Mouse (Mus musculus) kidney, postnatal 0 days (tissue): Measurements from ENCODE around the gene Gm3045. TPM values are rescaled to one million over a fixed set of nuclear protein-coding genes. Genes with fewer than 3 reads are reported as not detected.

Experiments used
- ATAC-seq: fragments of 200-750 bp; cut with Nextera tagmentation; replicated peaks from 2 replicates; pipeline ENCODE4 v1.8.0; 2017; ENCODE audit warnings: low read depth, moderate number of reproducible peaks, moderate TSS enrichment, moderate library complexity; ENCODE audit not compliant: low FRiP score
- DNase-seq: peaks from one replicate; pipeline ENCODE4 v3.0.0-alpha.2; 2016; ENCODE audit warnings: low spot score
- H3K27ac ChIP-seq: fragments of 300-500 bp; sonication (generic); 2 replicates; pipeline ENCODE4 v1.5.1; 2014; ENCODE audit warnings: mild to moderate bottlenecking
- H3K27me3 ChIP-seq: fragments of 300-500 bp; sonication (generic); 2 replicates; pipeline ENCODE4 v1.6.1; 2014; ENCODE audit warnings: low read length, mixed read lengths; ENCODE audit not compliant: insufficient read depth
- H3K36me3 ChIP-seq: fragments of 300-500 bp; sonication (generic); 2 replicates; pipeline ENCODE4 v1.6.1; 2014; ENCODE audit warnings: low read length, mixed read lengths; ENCODE audit not compliant: insufficient read depth
- H3K4me1 ChIP-seq: fragments of 300-500 bp; sonication (generic); replicated peaks from 2 replicates; pipeline ENCODE4 v1.6.1; 2014; ENCODE audit warnings: antibody characterized with exemption, low read length, mixed read lengths; ENCODE audit not compliant: insufficient read depth
- H3K4me2 ChIP-seq: fragments of 300-500 bp; sonication (generic); 2 replicates; pipeline ENCODE4 v1.6.1; 2014; ENCODE audit warnings: mild to moderate bottlenecking, low read length, moderate library complexity, mixed read lengths
- H3K4me3 ChIP-seq: fragments of 300-500 bp; sonication (generic); replicated peaks from 2 replicates; pipeline ENCODE4 v1.5.1; 2014; ENCODE audit warnings: low read depth, low read length
- H3K9ac ChIP-seq: fragments of 300-500 bp; sonication (generic); 2 replicates; pipeline ENCODE4 v1.6.1; 2014; ENCODE audit warnings: low read depth, low read length
- H3K9me3 ChIP-seq: fragments of 300-500 bp; sonication (generic); replicated peaks from 2 replicates; pipeline ENCODE4 v1.6.1; 2016; ENCODE audit warnings: low read length, inconsistent platforms, mixed read lengths
- CTCF ChIP-seq: IDR thresholded peaks from 2 replicates; pipeline ENCODE4 v1.5.1; 2016; ENCODE audit warnings: antibody characterized with exemption, low read depth, mild to moderate bottlenecking, moderate library complexity
- WGBS: fragments of 180-500 bp; shearing (Covaris S2); extraction: QIAGEN DNeasy Blood & Tissue Kit; methylation state at CpG from one replicate; pipeline ENCODE4 v1.1.7; 2014; 5-methylcytosine and 5-hydroxymethylcytosine counted together
- polyA plus RNA-seq: library from polyadenylated mRNA; unstranded; fragments of >200 nt; fragmentation: Nextera tagmentation; extraction: Ambion mirVana; gene quantifications from 2 replicates; pipeline ENCODE4 v1.2.1, GENCODE M21; 2015

Gene Gm3045
- polyA plus RNA-seq, 1 experiment from 2014 or later: not detected

GRCm38 (mm10) chr13:56419538-56419937, 6.9 kb upstream of the Gm3045 start:
- no peak for ATAC-seq
- WGBS: 77% methylated on average over 6 of the region's 6 CpGs
- no peak overlapping the region for H3K4me2 ChIP-seq
- no peaks in the 10 kb centered on the region for H3K4me1 ChIP-seq
- TF ChIP-seq CTCF: no peak
- no peak for DNase-seq
- H3K27me3 ChIP-seq: no peaks in the 10 kb centered on the region
- H3K9ac ChIP-seq: no peak overlapping the region
- H3K4me3 ChIP-seq: no peak overlapping the region
- no peak overlapping the region for H3K27ac ChIP-seq
- H3K36me3 ChIP-seq: no peaks in the 10 kb centered on the region
- no peaks in the 10 kb centered on the region for H3K9me3 ChIP-seq

DNA sequence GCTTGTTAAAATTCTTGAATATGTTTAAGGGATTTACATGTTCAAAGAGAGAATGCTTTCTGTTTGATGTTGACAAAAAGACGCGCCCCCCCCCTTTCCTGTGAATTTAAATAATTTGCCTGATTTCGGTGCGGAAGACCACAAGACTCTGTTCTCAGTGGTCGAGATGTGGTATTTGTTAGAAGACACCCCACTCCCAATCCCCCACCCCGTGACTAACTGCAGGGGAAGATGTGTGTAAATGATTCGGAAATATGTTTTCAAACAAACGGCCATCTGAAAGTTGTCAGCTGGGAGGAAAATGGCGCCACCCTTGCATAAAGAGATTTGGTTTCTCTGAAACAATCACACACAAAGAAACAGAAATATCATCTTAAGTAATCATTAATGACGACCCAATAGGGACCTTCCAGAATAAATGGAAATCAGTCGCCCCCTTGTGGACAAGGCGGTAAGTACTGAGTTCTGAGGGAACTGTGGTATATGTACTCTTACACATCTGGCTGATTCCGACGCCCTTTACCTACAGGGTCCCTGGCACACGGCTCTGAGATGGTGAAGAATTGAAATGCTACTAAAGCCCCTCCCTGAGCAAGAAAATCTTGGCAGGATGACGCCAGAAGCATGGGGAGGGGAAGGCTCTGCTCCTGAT, 4.2 kb upstream of the Gm3045 start:
- ATAC-seq (no peak), DNase-seq (peak; percentile 88)
- no peak overlapping the region for H3K27ac ChIP-seq
- 0 out of 2 replicates have a peak, but pooled peaks cover 2% of the 10 kb centered on the region for H3K27me3 ChIP-seq
- TF ChIP-seq CTCF: peak; percentile 84
- no peak overlapping the region for H3K9ac ChIP-seq
- H3K4me1 ChIP-seq: no peaks in the 10 kb centered on the region
- H3K36me3 ChIP-seq: no peaks in the 10 kb centered on the region
- H3K4me2 ChIP-seq: no peak overlapping the region
- H3K9me3 ChIP-seq: no peaks in the 10 kb centered on the region
- 23% methylated on average over 16 of the region's 16 CpGs for WGBS
- H3K4me3 ChIP-seq: no peak overlapping the region

GRCm38 (mm10) chr13:56425931-56426330, 463 bp upstream of the Gm3045 start:
- 83% methylated on average over 7 of the region's 7 CpGs for WGBS
- ATAC-seq: no peak

GRCm38 (mm10) chr13:56428724-56429500, 2.5 kb downstream of the Gm3045 start:
- Histone ChIP-seq H3K9ac (no peak overlapping the region), H3K4me1 (no peaks in the 10 kb centered on the region), H3K9me3 (no peaks in the 10 kb centered on the region), H3K4me3 (no peak overlapping the region), H3K4me2 (no peak overlapping the region), H3K27ac (no peak overlapping the region), H3K27me3 (0 out of 2 replicates have a peak, but pooled peaks cover 2% of the 10 kb centered on the region), H3K36me3 (no peaks in the 10 kb centered on the region)
- 29% methylated on average over 16 of the region's 16 CpGs for WGBS
- peak; percentile 85 for ATAC-seq
- TF ChIP-seq CTCF: peak; percentile 88
- DNase-seq: peak; percentile 78

More at GRCm38 (mm10) chr13:56425931-56426330, 463 bp upstream of the Gm3045 start:
- no peaks in the 10 kb centered on the region for H3K4me1 ChIP-seq
- no peak for TF ChIP-seq CTCF
- H3K9ac ChIP-seq: no peak overlapping the region
- no peak overlapping the region for H3K4me3 ChIP-seq
- H3K4me2 ChIP-seq: no peak overlapping the region
- H3K9me3 ChIP-seq: no peaks in the 10 kb centered on the region
- no peak for DNase-seq
- H3K36me3 ChIP-seq: no peaks in the 10 kb centered on the region
- no peak overlapping the region for H3K27ac ChIP-seq
- 0 out of 2 replicates have a peak, but pooled peaks cover 2% of the 10 kb centered on the region for H3K27me3 ChIP-seq

- Histone ChIP-seq H3K9ac (no peak overlapping the region), H3K4me1 (no peaks in the 10 kb centered on the region), H3K36me3 (no peaks in the 10 kb centered on the region), H3K4me3 (no peak overlapping the region), H3K27ac (no peak overlapping the region), H3K9me3 (no peaks in the 10 kb centered on the region), H3K27me3 (peaks cover 6% of the 10 kb centered on the region; the same call in 1 of the 2 replicates), H3K4me2 (no peak overlapping the region)
- no peak for DNase-seq
- TF ChIP-seq CTCF: no peak
- no peak for ATAC-seq
- WGBS: 89% methylated on average over 12 of the region's 12 CpGs
Measured at GRCm38 (mm10) chr13:56432496-56432895, 6.1 kb downstream of the Gm3045 start.

GRCm38 (mm10) chr13:56433466-56433865, 7.1 kb downstream of the Gm3045 start:
- WGBS: 16% methylated on average over 10 of the region's 10 CpGs
- Histone ChIP-seq H3K4me2 (no peak overlapping the region), H3K9me3 (no peaks in the 10 kb centered on the region), H3K9ac (no peak overlapping the region), H3K27me3 (peaks cover 14% of the 10 kb centered on the region), H3K36me3 (no peaks in the 10 kb centered on the region), H3K4me1 (0 out of 2 replicates have a peak, but pooled peaks cover 5% of the 10 kb centered on the region), H3K4me3 (no peak overlapping the region), H3K27ac (no peak overlapping the region)
- ATAC-seq: no peak
- TF ChIP-seq CTCF: peak; percentile 83
- DNase-seq: peak; percentile 76
